Mouse (Mus musculus): ENCODE data around the gene Cmtm8. TPM values are rescaled to one million over a fixed set of nuclear protein-coding genes. Genes with fewer than 3 reads are reported as not detected.

Cmtm8 gene
- polyA plus RNA-seq (2016; fragmentation: Nextera tagmentation; extraction: Ambion mirVana), result 14.9 and 16.2 TPM in 2 replicates

DNA sequence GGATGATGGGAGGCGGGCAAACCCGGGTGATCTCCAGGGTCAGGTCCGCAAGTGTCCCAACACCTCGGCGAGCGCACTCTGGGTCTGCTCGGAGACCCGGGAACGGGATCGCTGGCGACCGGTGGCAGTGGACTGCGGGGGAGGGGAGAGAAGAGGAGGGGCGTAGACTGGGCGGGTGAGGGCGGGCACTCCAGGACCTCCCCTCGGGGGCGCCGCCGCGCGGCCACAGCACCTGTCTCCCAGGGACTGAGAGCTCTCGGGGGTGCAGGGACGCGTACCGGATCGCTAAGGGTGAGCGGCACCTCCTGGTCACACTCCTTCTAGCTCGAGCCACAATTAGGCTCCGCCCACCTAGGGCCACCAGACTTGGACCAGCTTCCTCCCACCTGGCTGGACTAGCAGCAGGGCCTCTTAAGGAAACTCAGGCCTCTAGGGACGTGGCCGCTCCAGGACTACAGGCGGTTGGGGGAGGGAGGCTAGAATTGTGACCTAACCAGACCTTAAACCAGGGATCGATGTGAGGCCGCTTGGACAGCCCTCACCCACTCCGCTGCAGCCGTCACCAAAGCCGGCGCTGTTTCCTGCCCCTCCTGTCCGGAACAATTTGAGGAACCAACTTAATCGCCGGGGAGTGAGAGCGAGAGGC lies at the start of gene Cmtm8:
Gene Cmtm8 (minus strand): TSS at position 140 of the 646 bp plus-strand sequence.
- peak within 1 kb of the TSS; percentile 81 for H3K4me3 ChIP-seq
- peaks cover 12% of the 10 kb centered on the region; the same call in 1 of the 2 replicates for H3K4me1 ChIP-seq (replicated peaks)
- peak; percentile 85 for ATAC-seq (ENCODE audit: insufficient number of reproducible peaks, low FRiP score)
- H3K36me3 ChIP-seq, result no peaks in the 10 kb centered on the region
- peak within 1 kb of the TSS; percentile 93 for H3K4me2 ChIP-seq
- WGBS, result under 1% methylated on average over 40 of the region's 43 CpGs
- no peaks in the 10 kb centered on the region for H3K9me3 ChIP-seq (replicated peaks)
- peak within 1 kb of the TSS; percentile 81 for H3K9ac ChIP-seq
- H3K27ac ChIP-seq (ENCODE audit: poor library complexity, severe bottlenecking), result peak within 1 kb of the TSS; percentile 8; the same call in 1 of the 2 replicates
- no peaks in the 10 kb centered on the region for H3K27me3 ChIP-seq (replicated peaks)

DNA sequence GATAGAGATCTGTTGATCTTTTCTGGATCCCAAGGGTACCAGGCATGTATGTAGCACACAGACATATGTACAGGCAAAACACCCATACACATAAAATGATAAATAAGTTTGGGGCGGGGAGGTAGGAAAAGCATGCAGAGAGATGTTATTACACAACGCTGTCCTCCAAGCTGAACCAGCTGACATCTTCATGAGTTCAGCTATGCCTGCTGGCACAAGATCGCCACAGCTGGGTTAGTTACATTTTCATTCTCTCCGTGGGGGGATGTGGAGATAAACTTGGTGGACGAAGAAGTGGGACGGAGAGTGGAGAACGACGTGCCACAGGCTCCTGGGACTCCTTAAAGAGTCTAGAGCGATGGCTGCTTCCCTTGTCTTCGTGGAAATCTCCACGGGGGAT lies 49.0 kb upstream of the Cmtm8 start:
- Histone ChIP-seq H3K9me3 (replicated peaks) (peaks cover 9% of the 10 kb centered on the region; the same call in 1 of the 2 replicates), H3K4me2 (no peak overlapping the region), H3K9ac (no peak overlapping the region), H3K4me1 (replicated peaks) (no peaks in the 10 kb centered on the region), H3K4me3 (no peak overlapping the region), H3K27ac (ENCODE audit: poor library complexity, severe bottlenecking) (no peak overlapping the region), H3K27me3 (replicated peaks) (no peaks in the 10 kb centered on the region), H3K36me3 (no peaks in the 10 kb centered on the region)
- ATAC-seq (ENCODE audit: insufficient number of reproducible peaks, low FRiP score), result no peak
- 80% methylated on average over 11 of the region's 11 CpGs for WGBS

DNA sequence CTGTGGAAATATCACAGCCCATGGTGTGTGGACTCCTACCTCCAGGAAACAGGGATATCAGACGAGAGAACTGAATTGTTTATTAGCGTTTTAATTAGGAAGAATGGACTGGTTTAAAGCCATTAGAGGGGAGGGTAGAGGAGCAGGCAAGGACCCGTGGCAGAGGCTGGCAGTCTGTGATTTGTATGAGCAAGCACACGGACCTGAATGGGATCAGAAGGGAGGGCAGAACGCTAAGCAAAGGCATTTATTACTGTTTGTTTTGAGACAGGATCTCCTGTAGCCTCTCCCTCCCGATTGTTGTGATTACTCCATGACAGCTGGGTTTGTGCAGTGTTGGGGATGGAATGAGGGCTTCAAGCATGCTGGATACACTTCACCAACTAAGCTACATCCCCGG lies 46.4 kb upstream of the Cmtm8 start:
- H3K27me3 ChIP-seq (replicated peaks), result no peaks in the 10 kb centered on the region

GRCm38 (mm10) chr9:114888856-114889407 lies 45.0 kb upstream of the Cmtm8 start:
- WGBS, result 83% methylated on average over 5 of the region's 5 CpGs
- Histone ChIP-seq H3K9me3 (replicated peaks) (0 out of 2 replicates have a peak, but pooled peaks cover 3% of the 10 kb centered on the region), H3K4me1 (replicated peaks) (no peaks in the 10 kb centered on the region), H3K4me2 (no peak overlapping the region), H3K4me3 (no peak overlapping the region), H3K9ac (no peak overlapping the region), H3K27ac (ENCODE audit: poor library complexity, severe bottlenecking) (no peak overlapping the region), H3K27me3 (replicated peaks) (no peaks in the 10 kb centered on the region), H3K36me3 (no peaks in the 10 kb centered on the region)
- no peak for ATAC-seq (ENCODE audit: insufficient number of reproducible peaks, low FRiP score)

More for the DNA sequence above, 46.4 kb upstream of the Cmtm8 start:
- WGBS, result 49% methylated on average over 7 of the region's 7 CpGs
- no peaks in the 10 kb centered on the region for H3K36me3 ChIP-seq
- peaks cover 9% of the 10 kb centered on the region; the same call in 1 of the 2 replicates for H3K9me3 ChIP-seq (replicated peaks)
- H3K27ac ChIP-seq (ENCODE audit: poor library complexity, severe bottlenecking), result no peak overlapping the region
- no peak for ATAC-seq (ENCODE audit: insufficient number of reproducible peaks, low FRiP score)
- H3K4me2 ChIP-seq, result no peak overlapping the region
- no peak overlapping the region for H3K9ac ChIP-seq
- no peak overlapping the region for H3K4me3 ChIP-seq
- no peaks in the 10 kb centered on the region for H3K4me1 ChIP-seq (replicated peaks)

DNA sequence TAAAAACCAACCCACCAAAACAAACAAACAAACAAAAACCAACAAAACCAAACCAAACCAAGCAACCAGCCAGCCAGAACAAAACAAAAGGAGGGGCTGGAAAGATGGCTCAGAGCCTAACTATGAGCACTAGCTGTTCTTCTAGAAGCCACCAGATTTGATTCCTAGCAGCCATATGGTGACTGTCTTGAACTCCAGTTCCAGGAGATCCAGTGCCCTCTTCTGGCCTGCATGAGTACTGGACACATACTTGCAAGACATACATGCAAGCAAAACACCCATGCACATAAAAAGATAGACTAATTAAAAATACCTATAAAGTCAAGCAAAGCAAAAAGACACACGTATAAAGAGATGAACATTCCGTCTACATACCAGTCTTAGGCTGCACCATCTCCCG lies 43.7 kb upstream of the Cmtm8 start:
- 88% methylated on average over 3 of the region's 3 CpGs for WGBS
- H3K4me3 ChIP-seq, result no peak overlapping the region
- no peak overlapping the region for H3K4me2 ChIP-seq
- H3K4me1 ChIP-seq (replicated peaks), result no peaks in the 10 kb centered on the region
- no peaks in the 10 kb centered on the region for H3K36me3 ChIP-seq
- no peak overlapping the region for H3K27ac ChIP-seq (ENCODE audit: poor library complexity, severe bottlenecking)
- no peak for ATAC-seq (ENCODE audit: insufficient number of reproducible peaks, low FRiP score)
- no peaks in the 10 kb centered on the region for H3K27me3 ChIP-seq (replicated peaks)
- H3K9me3 ChIP-seq (replicated peaks), result peaks cover 3% of the 10 kb centered on the region; the same call in 1 of the 2 replicates
- no peak overlapping the region for H3K9ac ChIP-seq

DNA sequence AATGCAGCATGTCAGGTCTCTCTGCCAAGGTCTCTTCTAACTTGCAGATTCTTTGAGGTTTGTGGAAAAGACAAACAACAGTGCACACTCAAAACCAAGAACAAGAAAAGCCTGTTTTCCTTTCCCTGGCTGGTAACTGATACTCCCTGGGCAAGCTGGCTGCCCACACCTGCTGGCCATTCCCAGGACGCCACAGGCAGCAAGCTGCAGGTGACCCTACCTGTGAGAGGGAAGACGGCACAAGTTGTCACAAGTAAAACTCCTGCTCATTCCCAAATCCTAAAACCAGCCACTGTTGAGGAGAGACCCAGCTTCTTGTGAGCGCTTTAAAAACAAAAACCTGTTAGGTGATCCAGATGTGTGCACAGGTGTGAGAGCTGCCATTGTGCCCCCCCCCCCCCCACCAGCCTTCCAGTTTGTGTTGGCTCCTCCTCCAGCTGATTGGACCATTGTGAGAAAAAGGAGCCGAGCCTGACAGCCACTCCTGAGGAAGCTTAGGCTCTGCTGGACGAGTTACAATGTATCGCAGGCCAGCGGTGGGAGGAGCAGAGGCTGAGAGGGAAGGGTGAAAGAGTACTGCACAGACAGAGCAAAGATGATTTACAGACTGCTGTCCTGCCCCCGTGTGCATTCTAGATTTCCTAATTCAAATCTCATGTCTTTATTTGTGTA lies 42.2 kb upstream of the Cmtm8 start:
- no peak overlapping the region for H3K4me3 ChIP-seq
- no peaks in the 10 kb centered on the region for H3K36me3 ChIP-seq
- no peaks in the 10 kb centered on the region for H3K4me1 ChIP-seq (replicated peaks)
- no peak overlapping the region for H3K4me2 ChIP-seq
- 30% methylated on average over 8 of the region's 8 CpGs for WGBS
- H3K9me3 ChIP-seq (replicated peaks), result peaks cover 3% of the 10 kb centered on the region; the same call in 1 of the 2 replicates
- no peak overlapping the region for H3K27ac ChIP-seq (ENCODE audit: poor library complexity, severe bottlenecking)
- no peak overlapping the region for H3K9ac ChIP-seq
- no peak for ATAC-seq (ENCODE audit: insufficient number of reproducible peaks, low FRiP score)
- no peaks in the 10 kb centered on the region for H3K27me3 ChIP-seq (replicated peaks)

DNA sequence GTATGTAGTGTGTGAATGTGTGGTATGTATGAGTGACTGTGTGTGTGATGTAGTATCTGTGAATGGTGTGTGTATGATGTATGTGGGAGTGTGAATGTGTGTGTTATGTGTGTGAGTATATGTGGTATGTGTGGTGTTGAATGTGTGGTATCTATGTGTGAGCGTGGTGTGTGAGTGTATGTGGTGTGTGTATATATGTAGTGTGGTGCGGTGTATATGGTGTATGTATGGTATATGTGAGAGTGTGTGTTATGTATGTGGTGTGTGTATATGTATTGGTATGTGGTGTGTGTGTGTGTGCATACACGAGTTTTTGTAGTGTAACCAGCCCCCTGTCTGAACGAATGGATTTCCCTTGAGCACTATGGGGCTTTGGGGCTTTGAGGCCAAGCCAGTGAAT lies 41.6 kb upstream of the Cmtm8 start:
- Histone ChIP-seq H3K27me3 (replicated peaks) (no peaks in the 10 kb centered on the region), H3K27ac (ENCODE audit: poor library complexity, severe bottlenecking) (no peak overlapping the region), H3K36me3 (no peaks in the 10 kb centered on the region), H3K4me1 (replicated peaks) (no peaks in the 10 kb centered on the region), H3K4me3 (no peak overlapping the region), H3K9me3 (replicated peaks) (peaks cover 3% of the 10 kb centered on the region; the same call in 1 of the 2 replicates), H3K4me2 (no peak overlapping the region), H3K9ac (no peak overlapping the region)
- WGBS, result 77% methylated on average over 4 of the region's 4 CpGs
- no peak for ATAC-seq (ENCODE audit: insufficient number of reproducible peaks, low FRiP score)

DNA sequence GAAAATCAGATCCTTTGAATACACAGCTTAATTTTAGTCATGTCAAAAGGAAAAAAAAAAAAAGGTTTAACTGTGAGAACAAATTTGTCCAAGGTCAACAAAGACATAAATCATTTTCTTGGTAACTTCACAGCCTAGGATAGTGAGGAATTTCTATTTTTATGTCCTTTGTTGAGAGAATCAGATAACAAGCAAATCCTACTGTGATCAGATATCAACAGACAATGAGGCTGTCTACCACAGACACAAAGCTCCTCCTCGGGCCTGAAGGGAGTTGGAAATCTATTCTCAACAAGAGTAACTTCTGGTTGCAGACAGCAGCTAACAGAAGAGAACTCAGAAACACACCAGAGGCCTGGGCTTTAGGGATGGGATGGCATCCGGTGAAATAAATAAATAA lies 38.0 kb upstream of the Cmtm8 start:
- 68% methylated on average over 2 of the region's 2 CpGs for WGBS
- Histone ChIP-seq H3K4me2 (no peak overlapping the region), H3K27me3 (replicated peaks) (no peaks in the 10 kb centered on the region), H3K36me3 (no peaks in the 10 kb centered on the region), H3K9me3 (replicated peaks) (no peaks in the 10 kb centered on the region; the same call in 1 of the 2 replicates), H3K4me3 (no peak overlapping the region), H3K27ac (ENCODE audit: poor library complexity, severe bottlenecking) (no peak overlapping the region), H3K4me1 (replicated peaks) (no peaks in the 10 kb centered on the region), H3K9ac (no peak overlapping the region)
- ATAC-seq (ENCODE audit: insufficient number of reproducible peaks, low FRiP score), result no peak

DNA sequence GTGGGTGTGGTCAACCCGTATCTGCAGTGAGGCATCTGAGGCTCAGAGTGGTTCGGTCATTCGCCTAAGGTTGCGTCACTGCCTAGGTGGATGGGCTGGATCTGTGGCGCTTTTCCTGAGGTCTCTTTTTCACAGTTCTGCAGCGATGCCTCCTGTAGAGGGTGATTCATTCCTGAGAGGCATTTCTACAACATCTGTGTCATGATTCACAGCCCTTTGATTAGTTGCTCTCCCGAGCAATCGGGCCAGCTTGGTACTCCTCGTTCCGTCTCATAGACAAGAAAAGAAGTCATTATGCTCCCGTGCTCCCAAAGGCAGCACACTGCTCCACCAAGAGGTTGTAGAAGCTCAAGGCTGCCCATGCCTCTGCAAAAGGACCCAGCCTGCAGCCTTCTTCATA lies 11.4 kb upstream of the Cmtm8 start:
- Histone ChIP-seq H3K9me3 (replicated peaks) (no peaks in the 10 kb centered on the region), H3K4me3 (no peak overlapping the region), H3K36me3 (no peaks in the 10 kb centered on the region), H3K27me3 (replicated peaks) (peaks cover 17% of the 10 kb centered on the region; the same call in 1 of the 2 replicates), H3K9ac (no peak overlapping the region), H3K27ac (ENCODE audit: poor library complexity, severe bottlenecking) (no peak overlapping the region), H3K4me1 (replicated peaks) (no peaks in the 10 kb centered on the region), H3K4me2 (no peak overlapping the region)
- no peak for ATAC-seq (ENCODE audit: insufficient number of reproducible peaks, low FRiP score)
- 52% methylated on average over 11 of the region's 11 CpGs for WGBS

- peaks cover 17% of the 10 kb centered on the region; the same call in 1 of the 2 replicates for H3K27me3 ChIP-seq (replicated peaks)
- no peak overlapping the region for H3K4me2 ChIP-seq
- no peak overlapping the region for H3K4me3 ChIP-seq
- no peaks in the 10 kb centered on the region for H3K36me3 ChIP-seq
- no peaks in the 10 kb centered on the region for H3K4me1 ChIP-seq (replicated peaks)
- WGBS, result 68% methylated on average over 9 of the region's 9 CpGs
- no peak for ATAC-seq (ENCODE audit: insufficient number of reproducible peaks, low FRiP score)
- no peaks in the 10 kb centered on the region for H3K9me3 ChIP-seq (replicated peaks)
- H3K27ac ChIP-seq (ENCODE audit: poor library complexity, severe bottlenecking), result no peak overlapping the region
- no peak overlapping the region for H3K9ac ChIP-seq
Observed at GRCm38 (mm10) chr9:114854686-114855085, 10.7 kb upstream of the Cmtm8 start.

DNA sequence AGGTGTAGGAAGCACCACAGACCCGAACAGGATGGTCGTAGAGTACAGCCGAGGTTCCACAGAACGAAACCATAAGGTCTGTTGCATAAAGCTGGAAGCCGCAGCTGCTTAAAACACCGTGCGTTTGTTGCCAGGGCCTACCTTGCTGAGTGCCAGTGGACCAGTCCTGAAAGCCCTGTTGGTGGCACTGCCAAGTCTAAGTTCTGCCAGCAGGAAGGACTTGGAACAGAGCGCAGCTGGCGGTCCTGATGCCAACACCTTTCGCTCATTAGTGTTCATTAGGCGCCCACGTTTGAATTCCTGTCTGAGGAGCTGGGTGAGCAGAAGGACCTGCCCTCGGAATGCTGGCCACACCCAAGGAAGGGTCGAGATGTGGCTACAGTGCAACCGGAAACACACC lies 9.4 kb upstream of the Cmtm8 start:
- H3K9me3 ChIP-seq (replicated peaks), result no peaks in the 10 kb centered on the region
- WGBS, result 82% methylated on average over 15 of the region's 15 CpGs
- H3K4me1 ChIP-seq (replicated peaks), result no peaks in the 10 kb centered on the region
- H3K27ac ChIP-seq (ENCODE audit: poor library complexity, severe bottlenecking), result no peak overlapping the region
- no peaks in the 10 kb centered on the region for H3K36me3 ChIP-seq
- H3K9ac ChIP-seq, result no peak overlapping the region
- no peak overlapping the region for H3K4me2 ChIP-seq
- H3K27me3 ChIP-seq (replicated peaks), result peaks cover 17% of the 10 kb centered on the region; the same call in 1 of the 2 replicates
- no peak for ATAC-seq (ENCODE audit: insufficient number of reproducible peaks, low FRiP score)
- no peak overlapping the region for H3K4me3 ChIP-seq
